Mouse (Mus musculus): ENCODE results near the gene Aamdc. TPM values are rescaled to one million over a fixed set of nuclear protein-coding genes. Genes with fewer than 3 reads are reported as not detected.
A peak's percentile ranks its signal among the peaks of the same experiment; 100 is the strongest.

Gene Aamdc
- 10 to 100 TPM; 24.7 to 24.8 TPM for total RNA-seq (2021)

- DNase-seq (ENCODE audit: extremely low spot score in 1 of 2, low spot score in 2 of 2): peak; percentile 93 to 97
- intact Hi-C loops (cut with DNase I): loop anchor here (5.0 kb wide), 3 partner anchors 78 to 152 kb away; partner anchors contain the start of gene Ints4
These were observed at the start of gene Aamdc, which contains the start of gene Rsf1 for GRCm38 (mm10) chr7:97579067-97579975. TSS of gene Aamdc (minus strand) at chr7:97579497. TSS of gene Rsf1 (plus strand) at chr7:97579889.

GRCm38 (mm10) chr7:97623402-97623801 is 44.1 kb upstream of the Aamdc start:
- DNase-seq (ENCODE audit: extremely low spot score in 1 of 2, low spot score in 2 of 2): no peak
- intact Hi-C loops (cut with DNase I): no loop called here

GRCm38 (mm10) chr7:97622676-97623075 is 43.4 kb upstream of the Aamdc start:
- intact Hi-C loops (cut with DNase I): no loop called here
- no peak for DNase-seq (ENCODE audit: extremely low spot score in 1 of 2, low spot score in 2 of 2)

GRCm38 (mm10) chr7:97621346-97621745 is 42.0 kb upstream of the Aamdc start:
- no peak for DNase-seq (ENCODE audit: extremely low spot score in 1 of 2, low spot score in 2 of 2)
- intact Hi-C loops (cut with DNase I): no loop called here

- intact Hi-C loops (cut with DNase I): no loop called here
- no peak for DNase-seq (ENCODE audit: extremely low spot score in 1 of 2, low spot score in 2 of 2)
These were observed 19.3 kb upstream of the Aamdc start for GRCm38 (mm10) chr7:97598548-97598947.

GRCm38 (mm10) chr7:97593535-97593934 is 14.2 kb upstream of the Aamdc start:
- intact Hi-C loops (cut with DNase I): no loop called here
- DNase-seq (ENCODE audit: extremely low spot score in 1 of 2, low spot score in 2 of 2): no peak

- DNase-seq (ENCODE audit: extremely low spot score in 1 of 2, low spot score in 2 of 2): no peak
- intact Hi-C loops (cut with DNase I): no loop called here
These were observed 13.1 kb upstream of the Aamdc start for GRCm38 (mm10) chr7:97592396-97592795.

GRCm38 (mm10) chr7:97591336-97591735 is 12.0 kb upstream of the Aamdc start:
- intact Hi-C loops (cut with DNase I): no loop called here
- no peak for DNase-seq (ENCODE audit: extremely low spot score in 1 of 2, low spot score in 2 of 2)

GRCm38 (mm10) chr7:97590488-97590887 is 11.2 kb upstream of the Aamdc start:
- intact Hi-C loops (cut with DNase I): no loop called here
- DNase-seq (ENCODE audit: extremely low spot score in 1 of 2, low spot score in 2 of 2): no peak

- intact Hi-C loops (cut with DNase I): no loop called here
- no peak for DNase-seq (ENCODE audit: extremely low spot score in 1 of 2, low spot score in 2 of 2)
These were observed 9.2 kb upstream of the Aamdc start for GRCm38 (mm10) chr7:97588506-97588905.

- peak; percentile 76 to 87 for DNase-seq (ENCODE audit: extremely low spot score in 1 of 2, low spot score in 2 of 2)
- intact Hi-C loops (cut with DNase I): loop anchor here (5.0 kb wide), 1 partner anchor 96 kb away; no protein-coding TSS in a partner anchor
These were observed 1.5 kb upstream of the Aamdc start for GRCm38 (mm10) chr7:97580843-97581214.

GRCm38 (mm10) chr7:97579976-97580842 is 912 bp upstream of the Aamdc start:
- intact Hi-C loops (cut with DNase I): loop anchor here (5.0 kb wide), 4 partner anchors 77 to 153 kb away; partner anchors contain the start of gene Ints4
- peak; percentile 31 to 79 for DNase-seq (ENCODE audit: extremely low spot score in 1 of 2, low spot score in 2 of 2)

GRCm38 (mm10) chr7:97578361-97579066 is 783 bp downstream of the Aamdc start:
- DNase-seq (ENCODE audit: extremely low spot score in 1 of 2, low spot score in 2 of 2): peak; percentile 20 to 52
- intact Hi-C loops (cut with DNase I): loop anchor here (5.0 kb wide), 3 partner anchors 79 to 151 kb away; partner anchors contain the start of gene Ints4

- intact Hi-C loops (cut with DNase I): no loop called here
- no peak for DNase-seq (ENCODE audit: extremely low spot score in 1 of 2, low spot score in 2 of 2)
These were observed 8.9 kb downstream of the Aamdc start for GRCm38 (mm10) chr7:97570389-97570788.

GRCm38 (mm10) chr7:97569372-97569771 is 9.9 kb downstream of the Aamdc start:
- intact Hi-C loops (cut with DNase I): no loop called here
- DNase-seq (ENCODE audit: extremely low spot score in 1 of 2, low spot score in 2 of 2): no peak

GRCm38 (mm10) chr7:97563576-97563975 is 15.7 kb downstream of the Aamdc start:
- DNase-seq (ENCODE audit: extremely low spot score in 1 of 2, low spot score in 2 of 2): no peak
- intact Hi-C loops (cut with DNase I): no loop called here

GRCm38 (mm10) chr7:97550673-97551072 is 28.6 kb downstream of the Aamdc start:
- no peak for DNase-seq (ENCODE audit: extremely low spot score in 1 of 2, low spot score in 2 of 2)
- intact Hi-C loops (cut with DNase I): no loop called here

GRCm38 (mm10) chr7:97549301-97549700 is 30.0 kb downstream of the Aamdc start:
- DNase-seq (ENCODE audit: extremely low spot score in 1 of 2, low spot score in 2 of 2): no peak
- intact Hi-C loops (cut with DNase I): no loop called here

GRCm38 (mm10) chr7:97546462-97546861 is 32.8 kb downstream of the Aamdc start:
- no peak for DNase-seq (ENCODE audit: extremely low spot score in 1 of 2, low spot score in 2 of 2)
- intact Hi-C loops (cut with DNase I): no loop called here

All from left cerebral cortex, postnatal 10 days (tissue).